Mouse (Mus musculus) liver, embryonic 14.5 days (tissue): ENCODE measurements at regions not wholly inside any gene's neighbourhood (a gene's known extent, or its start where the extent isn't known, plus 50 kb on each side); places are given as distances from the start of the nearest gene placed in this dataset.
"Not testable (repeated sequence)": the region's sequence is repeated elsewhere in the genome, so short reads cannot be mapped to it uniquely, and the experiment has no call there.

Experiments used
- CTCF ChIP-seq: IDR thresholded peaks from 2 replicates; pipeline ENCODE4 v1.5.1; 2016; ENCODE audit warnings: antibody characterized with exemption, low read depth, control low read depth
- EP300 ChIP-seq: IDR thresholded peaks from 2 replicates; pipeline ENCODE4 v1.6.1; 2016; ENCODE audit warnings: antibody characterized with exemption, low read depth

GRCm38 (mm10) chr2:116243191-116243590 is 177.6 kb upstream of the Meis2 start:
- TF ChIP-seq CTCF, EP300: not testable (repeated sequence)
